Mouse (Mus musculus) lung, embryonic 16.5 days (tissue): ENCODE measurements around the gene Olfr287. TPM values are rescaled to one million over a fixed set of nuclear protein-coding genes. Genes with fewer than 3 reads are reported as not detected.
A peak's percentile ranks its signal among the peaks of the same experiment; 100 is the strongest.

ENCODE experiments used
- ATAC-seq: fragments of 200-750 bp; cut with Nextera tagmentation; 2 replicates; pipeline ENCODE4 v1.8.0; 2017; ENCODE audit warnings: low read depth, mild to moderate bottlenecking, moderate library complexity
- H3K27ac ChIP-seq: fragments of 300-500 bp; sonication (generic); 2 replicates; pipeline ENCODE4 v1.5.1; 2014; ENCODE audit warnings: mild to moderate bottlenecking, control low read depth, low read length
- H3K27me3 ChIP-seq: fragments of 300-500 bp; sonication (generic); 2 replicates; pipeline ENCODE4 v1.6.1; 2014; ENCODE audit warnings: low read depth, low read length, mixed read lengths; ENCODE audit not compliant: control insufficient read depth, insufficient read depth
- H3K36me3 ChIP-seq: fragments of 300-500 bp; sonication (generic); 2 replicates; pipeline ENCODE4 v1.6.1; 2014; ENCODE audit warnings: low read length; ENCODE audit not compliant: control insufficient read depth, insufficient read depth
- H3K4me1 ChIP-seq: fragments of 300-500 bp; sonication (generic); replicated peaks from 2 replicates; pipeline ENCODE4 v1.6.1; 2014; ENCODE audit warnings: low read length, mixed read lengths; ENCODE audit not compliant: control insufficient read depth, insufficient read depth
- H3K4me2 ChIP-seq: fragments of 300-500 bp; sonication (generic); 2 replicates; pipeline ENCODE4 v1.6.1; 2014; ENCODE audit warnings: low read depth, low read length, control low read depth
- H3K4me3 ChIP-seq: fragments of 300-500 bp; sonication (generic); 2 replicates; pipeline ENCODE4 v1.5.1; 2014; ENCODE audit warnings: mild to moderate bottlenecking, low read length, control low read depth
- H3K9ac ChIP-seq: fragments of 300-500 bp; sonication (generic); 2 replicates; pipeline ENCODE4 v1.6.1; 2014; ENCODE audit warnings: low read length, control low read depth
- H3K9me3 ChIP-seq: fragments of 300-500 bp; sonication (generic); 2 replicates; pipeline ENCODE4 v1.6.1; 2016; ENCODE audit warnings: low read length; ENCODE audit not compliant: control insufficient read depth
- WGBS: fragments of 180-500 bp; shearing (Covaris S2); extraction: QIAGEN DNeasy Blood & Tissue Kit; methylation state at CpG from one replicate; pipeline ENCODE4 v1.1.7; 2014; 5-methylcytosine and 5-hydroxymethylcytosine counted together
- polyA plus RNA-seq: library from polyadenylated mRNA; unstranded; fragments of >200 nt; fragmentation: Nextera tagmentation; extraction: Ambion mirVana; gene quantifications from 2 replicates; pipeline ENCODE4 v1.2.1, GENCODE M21; 2015

Olfr287 gene
- not detected in 2 replicates for polyA plus RNA-seq

GRCm38 (mm10) chr15:98220877-98221276 is at the start of gene Olfr287, which contains the start of gene Gm44579:
Olfr287 (minus strand) TSS chr15:98221056.
Gm44579 (minus strand) TSS chr15:98220977.
- 53% methylated on average over 4 of the region's 4 CpGs for WGBS
- no peak within 1 kb of the TSS for H3K9ac ChIP-seq
- H3K27me3 ChIP-seq = no peaks in the 10 kb centered on the region
- H3K27ac ChIP-seq = no peak within 1 kb of the TSS
- no peaks in the 10 kb centered on the region for H3K36me3 ChIP-seq
- ATAC-seq = no peak
- H3K4me2 ChIP-seq = no peak within 1 kb of the TSS
- H3K4me3 ChIP-seq = no peak within 1 kb of the TSS
- no peaks in the 10 kb centered on the region for H3K4me1 ChIP-seq
- H3K9me3 ChIP-seq = no peaks in the 10 kb centered on the region

GRCm38 (mm10) chr15:98257776-98258175 is 36.9 kb upstream of the Olfr287 start:
- no peaks in the 10 kb centered on the region for H3K36me3 ChIP-seq
- WGBS = 79% methylated on average over 7 of the region's 7 CpGs
- H3K9me3 ChIP-seq = no peaks in the 10 kb centered on the region
- no peaks in the 10 kb centered on the region for H3K27me3 ChIP-seq
- ATAC-seq = no peak
- H3K4me3 ChIP-seq = no peak overlapping the region
- no peak overlapping the region for H3K9ac ChIP-seq
- no peak overlapping the region for H3K27ac ChIP-seq
- H3K4me2 ChIP-seq = no peak overlapping the region
- H3K4me1 ChIP-seq = no peaks in the 10 kb centered on the region

- Histone ChIP-seq H3K27ac (no peak within 1 kb of the TSS), H3K4me1 (no peaks in the 10 kb centered on the region), H3K27me3 (no peaks in the 10 kb centered on the region), H3K4me2 (no peak within 1 kb of the TSS), H3K9ac (no peak within 1 kb of the TSS), H3K9me3 (no peaks in the 10 kb centered on the region), H3K4me3 (no peak within 1 kb of the TSS), H3K36me3 (no peaks in the 10 kb centered on the region)
- WGBS = 86% methylated on average over 8 of the region's 8 CpGs
- ATAC-seq = no peak
Measured at GRCm38 (mm10) chr15:98257193-98257592, 36.3 kb upstream of the Olfr287 start, which contains the start of gene H1fnt. H1fnt (minus strand) TSS chr15:98257293.

GRCm38 (mm10) chr15:98256271-98256670 is 35.4 kb upstream of the Olfr287 start:
- H3K4me3 ChIP-seq = no peak overlapping the region
- H3K4me2 ChIP-seq = no peak overlapping the region
- H3K27ac ChIP-seq = no peak overlapping the region
- no peaks in the 10 kb centered on the region for H3K36me3 ChIP-seq
- H3K9ac ChIP-seq = no peak overlapping the region
- no peaks in the 10 kb centered on the region for H3K27me3 ChIP-seq
- ATAC-seq = no peak
- WGBS = 83% methylated on average over 13 of the region's 13 CpGs
- H3K4me1 ChIP-seq = no peaks in the 10 kb centered on the region
- no peaks in the 10 kb centered on the region for H3K9me3 ChIP-seq

- Histone ChIP-seq H3K27me3 (no peaks in the 10 kb centered on the region), H3K4me3 (no peak overlapping the region), H3K9ac (no peak overlapping the region), H3K4me1 (no peaks in the 10 kb centered on the region), H3K36me3 (no peaks in the 10 kb centered on the region), H3K9me3 (no peaks in the 10 kb centered on the region), H3K4me2 (no peak overlapping the region), H3K27ac (no peak overlapping the region)
- WGBS = 92% methylated on average over 4 of the region's 4 CpGs
- ATAC-seq = no peak
Measured at GRCm38 (mm10) chr15:98235442-98235841, 14.6 kb upstream of the Olfr287 start.

GRCm38 (mm10) chr15:98234350-98234749 is 13.5 kb upstream of the Olfr287 start, which contains the start of gene Olfr286:
Olfr286 (minus strand) TSS chr15:98234450.
- Histone ChIP-seq H3K27me3 (no peaks in the 10 kb centered on the region), H3K4me1 (no peaks in the 10 kb centered on the region), H3K27ac (no peak within 1 kb of the TSS), H3K9ac (no peak within 1 kb of the TSS), H3K4me3 (no peak within 1 kb of the TSS), H3K4me2 (no peak within 1 kb of the TSS), H3K36me3 (no peaks in the 10 kb centered on the region), H3K9me3 (no peaks in the 10 kb centered on the region)
- WGBS = 83% methylated on average over 4 of the region's 4 CpGs
- no peak for ATAC-seq

- no peaks in the 10 kb centered on the region for H3K27me3 ChIP-seq
- no peaks in the 10 kb centered on the region for H3K9me3 ChIP-seq
- H3K9ac ChIP-seq = no peak overlapping the region
- no peaks in the 10 kb centered on the region for H3K4me1 ChIP-seq
- no peak overlapping the region for H3K4me2 ChIP-seq
- H3K27ac ChIP-seq = no peak overlapping the region
- ATAC-seq = no peak
- 74% methylated on average over 7 of the region's 7 CpGs for WGBS
- no peak overlapping the region for H3K4me3 ChIP-seq
- H3K36me3 ChIP-seq = no peaks in the 10 kb centered on the region
Measured at GRCm38 (mm10) chr15:98226096-98226495, 5.2 kb upstream of the Olfr287 start.

GRCm38 (mm10) chr15:98225610-98226009 is 4.8 kb upstream of the Olfr287 start:
- no peak overlapping the region for H3K4me3 ChIP-seq
- ATAC-seq = no peak

GRCm38 (mm10) chr15:98222377-98222776 is 1.5 kb upstream of the Olfr287 start:
- ATAC-seq = no peak
- Histone ChIP-seq H3K27me3 (no peaks in the 10 kb centered on the region), H3K9ac (no peak overlapping the region), H3K36me3 (no peaks in the 10 kb centered on the region), H3K4me2 (no peak overlapping the region), H3K4me1 (no peaks in the 10 kb centered on the region), H3K9me3 (no peaks in the 10 kb centered on the region), H3K4me3 (no peak overlapping the region), H3K27ac (no peak overlapping the region)

More at GRCm38 (mm10) chr15:98225610-98226009, 4.8 kb upstream of the Olfr287 start:
- H3K4me2 ChIP-seq = no peak overlapping the region
- no peak overlapping the region for H3K27ac ChIP-seq
- WGBS = 37% methylated on average over 16 of the region's 16 CpGs
- H3K27me3 ChIP-seq = no peaks in the 10 kb centered on the region
- H3K9me3 ChIP-seq = no peaks in the 10 kb centered on the region
- no peaks in the 10 kb centered on the region for H3K4me1 ChIP-seq
- no peaks in the 10 kb centered on the region for H3K36me3 ChIP-seq
- H3K9ac ChIP-seq = no peak overlapping the region

GRCm38 (mm10) chr15:98214130-98214529 is 6.7 kb downstream of the Olfr287 start:
- Histone ChIP-seq H3K4me2 (no peak overlapping the region), H3K36me3 (no peaks in the 10 kb centered on the region), H3K9ac (no peak overlapping the region), H3K4me3 (no peak overlapping the region), H3K4me1 (no peaks in the 10 kb centered on the region), H3K27ac (no peak overlapping the region), H3K27me3 (no peaks in the 10 kb centered on the region), H3K9me3 (no peaks in the 10 kb centered on the region)
- ATAC-seq = peak; percentile 56; the same call in 1 of the 2 replicates
- 44% methylated on average over 5 of the region's 5 CpGs for WGBS
